In the genomic region with DNA sequence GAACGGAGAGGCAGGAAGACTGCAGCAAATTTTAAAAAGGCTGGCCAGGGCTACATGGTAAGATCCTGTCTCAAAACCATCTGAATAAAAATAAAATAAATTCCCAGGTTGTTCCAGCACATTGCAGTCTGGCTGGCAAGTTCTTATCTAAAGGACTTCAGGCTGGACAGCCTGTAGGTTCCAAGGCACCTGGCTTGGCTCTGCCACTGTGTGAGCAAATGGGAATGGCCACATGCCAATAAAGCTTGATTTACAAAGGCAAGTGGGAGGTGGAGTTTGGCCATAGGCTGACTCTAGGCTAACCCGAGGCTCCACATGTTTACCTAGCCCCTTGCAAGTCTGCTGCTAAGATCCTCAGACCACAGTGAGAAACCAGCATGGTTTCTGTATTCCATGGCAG, we compare ENCODE assay signal across 10 mouse cellular contexts.
DNase-seq lines count a peak whose midpoint lies in the region; ATAC-seq and TF ChIP-seq lines count a peak whose summit lies in the region.
"Had no signal": no experiment of that assay in that cellular context is flagged by ENCODE, and none has a peak within 500 bp of the region (broad histone marks: within the 10 kb centered on the region; RNA-seq: fewer than 3 reads in every experiment).

No protein-coding gene starts in this region.

- peak; percentile 50 to 71 for DNase-seq in cerebellum, adult 18-20 months
- peak; percentile 72 to 83 for DNase-seq in lung, adult 18-20 months
- no peak for DNase-seq in lung, adult 2 months
- peak; percentile 66 to 72 for DNase-seq in kidney, postnatal 25 days
- DNase-seq in urinary bladder, postnatal 10 days (ENCODE audit: low spot score) = no peak
- no peak for DNase-seq in testis, postnatal 14 days (ENCODE audit: low spot score)
- DNase-seq: B cell, adult 2 months had no signal

- H3K4me3 ChIP-seq in lung, adult 2 months (replicated peaks; ENCODE audit: extremely low read depth, low read depth, low read length) = no peak overlapping the region
- H3K4me3 ChIP-seq in neural tube, embryonic 15.5 days (replicated peaks) = no peak overlapping the region
- H3K4me3 ChIP-seq: liver, embryonic 12.5 days had no signal

- H3K4me1 ChIP-seq in lung, adult 2 months (ENCODE audit: control insufficient read depth, insufficient read depth, low read length) = peaks cover 26% of the 10 kb centered on the region
- H3K4me1 ChIP-seq in neural tube, embryonic 15.5 days = peaks cover 67% of the 10 kb centered on the region

- no peaks in the 10 kb centered on the region for H3K9me3 ChIP-seq in neural tube, embryonic 15.5 days (replicated peaks)
- H3K9me3 ChIP-seq: liver, embryonic 12.5 days had no signal

- peaks cover 27% of the 10 kb centered on the region for H3K36me3 ChIP-seq in neural tube, embryonic 15.5 days

- no peak for ATAC-seq in cerebellum, adult (ENCODE audit: insufficient number of reproducible peaks, low FRiP score, low TSS enrichment)
- no peak for ATAC-seq in neural tube, embryonic 15.5 days (ENCODE audit: low FRiP score)
- ATAC-seq: liver, embryonic 12.5 days had no signal

- 44% methylated on average over 2 of the region's 2 CpGs for WGBS in lung, adult 2 months
- 45% methylated on average over 2 of the region's 2 CpGs for WGBS in neural tube, embryonic 15.5 days

- H3K4me2 ChIP-seq in neural tube, embryonic 15.5 days = no peak overlapping the region
- H3K4me2 ChIP-seq: liver, embryonic 12.5 days had no signal

- TF ChIP-seq CTCF in lung, adult 2 months (IDR thresholded peaks at IDR 0.05; ENCODE audit: insufficient read depth, low read length) = no peak

- H3K27ac ChIP-seq in neural tube, embryonic 15.5 days (replicated peaks) = peak overlapping the region; percentile 86
- H3K27ac ChIP-seq: liver, embryonic 12.5 days had no signal

- H3K27me3 ChIP-seq in neural tube, embryonic 15.5 days (replicated peaks) = no peaks in the 10 kb centered on the region
- H3K27me3 ChIP-seq: liver, embryonic 12.5 days had no signal

- no peak overlapping the region for H3K9ac ChIP-seq in neural tube, embryonic 15.5 days (replicated peaks)
- H3K9ac ChIP-seq: liver, embryonic 12.5 days had no signal

- no peak for TF ChIP-seq POLR2A in lung, adult 2 months (IDR thresholded peaks at IDR 0.05; ENCODE audit: borderline replicate concordance, extremely low read depth, low read depth, low read length)

Comparison
In these comparisons a context has a peak if more than half of its experiments do, and no peak if none do; other contexts are left out.
1. DNase-seq: peak in cerebellum, adult 18-20 months (2 of 2), lung, adult 18-20 months (2 of 2) and kidney, postnatal 25 days (2 of 2); none in lung, adult 2 months (single experiment), urinary bladder, postnatal 10 days (single experiment) and testis, postnatal 14 days (single experiment).